In genomic region chr2:26330056-26330468, GRCm38 (mm10) we compare ENCODE assay signal across 9 mouse cellular contexts. TPM values are rescaled to one million over a fixed set of nuclear protein-coding genes. Genes with fewer than 3 reads are reported as not detected.
DNase-seq lines count a peak whose midpoint lies in the region; ATAC-seq and TF ChIP-seq lines count a peak whose summit lies in the region.
"Had no signal": no experiment of that assay in that cellular context is flagged by ENCODE, and none has a peak within 500 bp of the region (broad histone marks: within the 10 kb centered on the region; RNA-seq: fewer than 3 reads in every experiment).

No protein-coding gene starts in this region.

- H3K36me3 ChIP-seq in forebrain, postnatal 0 days (ENCODE audit: insufficient read depth), result peaks cover 68% of the 10 kb centered on the region
- H3K36me3 ChIP-seq in forebrain, embryonic 13.5 days (ENCODE audit: poor library complexity, severe bottlenecking), result peaks cover 69% of the 10 kb centered on the region
- H3K36me3 ChIP-seq in hindbrain, embryonic 10.5 days, result peaks cover 76% of the 10 kb centered on the region
- H3K36me3 ChIP-seq in midbrain, embryonic 16.5 days (ENCODE audit: control insufficient read depth, insufficient read depth, low read length), result peaks cover 37% of the 10 kb centered on the region

- H3K4me1 ChIP-seq in forebrain, postnatal 0 days (ENCODE audit: insufficient read depth), result no peaks in the 10 kb centered on the region
- H3K4me1 ChIP-seq in forebrain, embryonic 13.5 days, result no peaks in the 10 kb centered on the region
- H3K4me1 ChIP-seq in hindbrain, embryonic 10.5 days (replicated peaks), result peaks cover 16% of the 10 kb centered on the region
- H3K4me1 ChIP-seq in midbrain, embryonic 16.5 days (ENCODE audit: control insufficient read depth, insufficient read depth, low read length), result no peaks in the 10 kb centered on the region
- no peaks in the 10 kb centered on the region; the same call in 1 of the 2 replicates for H3K4me1 ChIP-seq in lung, adult 2 months (ENCODE audit: control insufficient read depth, insufficient read depth, low read length)

- WGBS in forebrain, postnatal 0 days, result 92% methylated on average over 4 of the region's 4 CpGs
- 91% methylated on average over 4 of the region's 4 CpGs for WGBS in forebrain, embryonic 13.5 days
- 81% methylated on average over 4 of the region's 4 CpGs for WGBS in hindbrain, embryonic 10.5 days
- 88% methylated on average over 4 of the region's 4 CpGs for WGBS in midbrain, embryonic 16.5 days
- 91% methylated on average over 4 of the region's 4 CpGs for WGBS in lung, adult 2 months

- no peak for TF ChIP-seq POLR2A in lung, adult 2 months (IDR thresholded peaks at IDR 0.05; ENCODE audit: borderline replicate concordance, extremely low read depth, low read depth, low read length)

- no peak for DNase-seq in forebrain, postnatal 0 days
- DNase-seq in left cerebral cortex, adult 2 months (ENCODE audit: extremely low spot score in 1 of 2, low spot score in 2 of 2), result no peak
- DNase-seq in left cerebral cortex, postnatal 10 days (ENCODE audit: extremely low spot score in 1 of 2, low spot score in 2 of 2), result no peak
- DNase-seq in hindbrain, embryonic 10.5 days (ENCODE audit: low spot score), result no peak
- no peak for DNase-seq in layer of hippocampus, adult 18-20 months (ENCODE audit: low spot score in 2 of 2)
- DNase-seq in lung, adult 2 months, result no peak
- DNase-seq: lung, embryonic 14.5 days had no signal

- H3K9ac ChIP-seq in forebrain, postnatal 0 days, result 0 out of 2 replicates have a peak overlapping the region, but pooled peaks have one; percentile 6
- H3K9ac ChIP-seq in forebrain, embryonic 13.5 days, result no peak overlapping the region
- H3K9ac ChIP-seq in midbrain, embryonic 16.5 days (ENCODE audit: low read depth, low read length), result no peak overlapping the region
- H3K9ac ChIP-seq: lung, embryonic 14.5 days had no signal

- H3K9me3 ChIP-seq in forebrain, postnatal 0 days (ENCODE audit: low read length), result no peaks in the 10 kb centered on the region
- H3K9me3 ChIP-seq in forebrain, embryonic 13.5 days (replicated peaks), result no peaks in the 10 kb centered on the region
- no peaks in the 10 kb centered on the region for H3K9me3 ChIP-seq in hindbrain, embryonic 10.5 days
- H3K9me3 ChIP-seq in midbrain, embryonic 16.5 days (replicated peaks; ENCODE audit: control insufficient read depth, low read length, poor library complexity, severe bottlenecking), result no peaks in the 10 kb centered on the region

- no peak for TF ChIP-seq CTCF in forebrain, postnatal 0 days (IDR thresholded peaks at IDR 0.05; ENCODE audit: low read depth)
- no peak for TF ChIP-seq CTCF in left cerebral cortex, adult 2 months (IDR thresholded peaks at IDR 0.05)
- TF ChIP-seq CTCF in lung, adult 2 months (IDR thresholded peaks at IDR 0.05; ENCODE audit: insufficient read depth, low read length), result no peak

- ATAC-seq in forebrain, postnatal 0 days, result peak; percentile 61
- ATAC-seq in forebrain, embryonic 13.5 days, result no peak
- peak; percentile 75 for ATAC-seq in midbrain, embryonic 16.5 days

- no peak overlapping the region for H3K4me2 ChIP-seq in forebrain, postnatal 0 days (ENCODE audit: low read depth)
- H3K4me2 ChIP-seq in forebrain, embryonic 13.5 days, result no peak overlapping the region
- no peak overlapping the region for H3K4me2 ChIP-seq in midbrain, embryonic 16.5 days (ENCODE audit: low read length)
- H3K4me2 ChIP-seq: lung, embryonic 14.5 days had no signal

- no peaks in the 10 kb centered on the region for H3K27me3 ChIP-seq in forebrain, postnatal 0 days (ENCODE audit: insufficient read depth, low read length)
- no peaks in the 10 kb centered on the region for H3K27me3 ChIP-seq in forebrain, embryonic 13.5 days
- H3K27me3 ChIP-seq in hindbrain, embryonic 10.5 days (ENCODE audit: insufficient read depth, poor library complexity, severe bottlenecking), result no peaks in the 10 kb centered on the region
- H3K27me3 ChIP-seq in midbrain, embryonic 16.5 days (ENCODE audit: control insufficient read depth, insufficient read depth, low read depth, low read length), result no peaks in the 10 kb centered on the region

- H3K4me3 ChIP-seq in forebrain, postnatal 0 days (ENCODE audit: low read depth, low read length), result no peak overlapping the region
- H3K4me3 ChIP-seq in forebrain, embryonic 13.5 days, result no peak overlapping the region
- no peak overlapping the region for H3K4me3 ChIP-seq in left cerebral cortex, adult 2 months
- H3K4me3 ChIP-seq in hindbrain, embryonic 10.5 days, result peak overlapping the region; percentile 18; the same call in 1 of the 2 replicates
- H3K4me3 ChIP-seq in midbrain, embryonic 16.5 days (ENCODE audit: low read depth, low read length), result no peak overlapping the region
- H3K4me3 ChIP-seq in lung, adult 2 months (replicated peaks; ENCODE audit: extremely low read depth, low read depth, low read length), result no peak overlapping the region

- 0 out of 2 replicates have a peak overlapping the region, but pooled peaks have one; percentile 3 for H3K27ac ChIP-seq in forebrain, postnatal 0 days (ENCODE audit: low read depth, low read length)
- no peak overlapping the region for H3K27ac ChIP-seq in forebrain, embryonic 13.5 days
- peak overlapping the region; percentile 82 for H3K27ac ChIP-seq in left cerebral cortex, adult 2 months
- peak overlapping the region; percentile 42 for H3K27ac ChIP-seq in hindbrain, embryonic 10.5 days
- H3K27ac ChIP-seq in midbrain, embryonic 16.5 days (ENCODE audit: low read length), result peak overlapping the region; percentile 63

- intact Hi-C loops in left cerebral cortex, adult 2 months (cut with DNase I), result no loop called here
- intact Hi-C loops in left cerebral cortex, postnatal 10 days (cut with DNase I), result no loop called here

RNA-seq across cellular contexts. Expression of gene Gpsm1, which starts 14.7 kb away (rescaled TPM):
- total RNA-seq in forebrain, postnatal 0 days (2014; rRNA removed), result 242 and 257 TPM in 2 replicates
- polyA plus RNA-seq in forebrain, postnatal 0 days (2015; fragmentation: Nextera tagmentation; extraction: Ambion mirVana), result 140 and 149 TPM in 2 replicates
- 97.7 and 120 TPM in 2 replicates for polyA plus RNA-seq in forebrain, embryonic 13.5 days (2015; fragmentation: Nextera tagmentation; extraction: Ambion mirVana)
- total RNA-seq in left cerebral cortex, adult 2 months (2021), result 10 to 100 TPM; 51.5 to 55.9 TPM
- 100 to 1,000 TPM; 103 to 108 TPM for total RNA-seq in left cerebral cortex, postnatal 10 days (2021)
- polyA plus RNA-seq in hindbrain, embryonic 10.5 days (2016; fragmentation: Nextera tagmentation; extraction: Ambion mirVana), result 99.2 and 114 TPM in 2 replicates
- polyA plus RNA-seq in midbrain, embryonic 16.5 days (2015; fragmentation: Nextera tagmentation; extraction: Ambion mirVana), result 182 and 188 TPM in 2 replicates
- total RNA-seq in layer of hippocampus, adult 18-20 months (2021), result 10 to 100 TPM; 37.4 to 38.4 TPM
- polyA plus RNA-seq in lung, adult 2 months (2012; rRNA removed), result 49.9 and 56.2 TPM in 2 replicates

RNA-seq across cellular contexts. Expression of gene Dnlz, which starts 21.8 kb away (rescaled TPM):
- total RNA-seq in forebrain, postnatal 0 days (2014; rRNA removed), result 32.2 and 39.8 TPM in 2 replicates
- polyA plus RNA-seq in forebrain, postnatal 0 days (2015; fragmentation: Nextera tagmentation; extraction: Ambion mirVana), result 28.8 and 33.2 TPM in 2 replicates
- polyA plus RNA-seq in forebrain, embryonic 13.5 days (2015; fragmentation: Nextera tagmentation; extraction: Ambion mirVana), result 31.1 and 32.2 TPM in 2 replicates
- total RNA-seq in left cerebral cortex, adult 2 months (2021), result 10 to 100 TPM; 26.7 to 28.9 TPM
- total RNA-seq in left cerebral cortex, postnatal 10 days (2021), result 10 to 100 TPM; 26.7 to 27.6 TPM
- 36.8 and 38.8 TPM in 2 replicates for polyA plus RNA-seq in hindbrain, embryonic 10.5 days (2016; fragmentation: Nextera tagmentation; extraction: Ambion mirVana)
- polyA plus RNA-seq in midbrain, embryonic 16.5 days (2015; fragmentation: Nextera tagmentation; extraction: Ambion mirVana), result 24.7 and 27.2 TPM in 2 replicates
- total RNA-seq in layer of hippocampus, adult 18-20 months (2021), result 10 to 100 TPM; 26.0 to 28.4 TPM
- polyA plus RNA-seq in lung, adult 2 months (2012; rRNA removed), result 16.3 and 16.4 TPM in 2 replicates

RNA-seq across cellular contexts. Expression of gene Card9, which starts 30.7 kb away (rescaled TPM):
- 4.0 and 4.1 TPM in 2 replicates for total RNA-seq in forebrain, postnatal 0 days (2014; rRNA removed)
- 0.84 and 1.8 TPM in 2 replicates for polyA plus RNA-seq in forebrain, postnatal 0 days (2015; fragmentation: Nextera tagmentation; extraction: Ambion mirVana)
- polyA plus RNA-seq in forebrain, embryonic 13.5 days (2015; fragmentation: Nextera tagmentation; extraction: Ambion mirVana), result 0.72 and 2.0 TPM in 2 replicates
- total RNA-seq in left cerebral cortex, adult 2 months (2021), result 1 to 10 TPM; 3.0 to 3.7 TPM
- 1 to 10 TPM; 2.1 to 2.9 TPM for total RNA-seq in left cerebral cortex, postnatal 10 days (2021)
- polyA plus RNA-seq in hindbrain, embryonic 10.5 days (2016; fragmentation: Nextera tagmentation; extraction: Ambion mirVana), result 0.62 and 1.1 TPM in 2 replicates
- 1.0 and 2.7 TPM in 2 replicates for polyA plus RNA-seq in midbrain, embryonic 16.5 days (2015; fragmentation: Nextera tagmentation; extraction: Ambion mirVana)
- total RNA-seq in layer of hippocampus, adult 18-20 months (2021), result 1 to 10 TPM; 1.5 to 3.5 TPM
- 27.1 and 30.6 TPM in 2 replicates for polyA plus RNA-seq in lung, adult 2 months (2012; rRNA removed)

RNA-seq across cellular contexts. Expression of gene Ccdc187, which starts 35.7 kb away (rescaled TPM):
- total RNA-seq in forebrain, postnatal 0 days (2014; rRNA removed), result 1.5 and 2.0 TPM in 2 replicates
- polyA plus RNA-seq in forebrain, postnatal 0 days (2015; fragmentation: Nextera tagmentation; extraction: Ambion mirVana), result 0.13 TPM in 2 replicates
- 0.18 and 0.35 TPM in 2 replicates for polyA plus RNA-seq in forebrain, embryonic 13.5 days (2015; fragmentation: Nextera tagmentation; extraction: Ambion mirVana)
- 1 to 10 TPM in 1 of 2 experiments, under 1 TPM in 1; 0.79 to 2.4 TPM for total RNA-seq in left cerebral cortex, adult 2 months (2021)
- total RNA-seq in left cerebral cortex, postnatal 10 days (2021), result 1 to 10 TPM; 1.3 to 2.0 TPM
- 0.10 and 0.20 TPM in 2 replicates for polyA plus RNA-seq in hindbrain, embryonic 10.5 days (2016; fragmentation: Nextera tagmentation; extraction: Ambion mirVana)
- polyA plus RNA-seq in midbrain, embryonic 16.5 days (2015; fragmentation: Nextera tagmentation; extraction: Ambion mirVana), result 0.21 and 0.29 TPM in 2 replicates
- under 1 TPM; 0.63 to 0.82 TPM for total RNA-seq in layer of hippocampus, adult 18-20 months (2021)
- 6.6 and 7.9 TPM in 2 replicates for polyA plus RNA-seq in lung, adult 2 months (2012; rRNA removed)

RNA-seq across cellular contexts. Expression of gene Snapc4, which starts 50.4 kb away (rescaled TPM):
- total RNA-seq in forebrain, postnatal 0 days (2014; rRNA removed), result 56.7 and 58.6 TPM in 2 replicates
- 14.9 and 19.1 TPM in 2 replicates for polyA plus RNA-seq in forebrain, postnatal 0 days (2015; fragmentation: Nextera tagmentation; extraction: Ambion mirVana)
- 25.1 and 30.9 TPM in 2 replicates for polyA plus RNA-seq in forebrain, embryonic 13.5 days (2015; fragmentation: Nextera tagmentation; extraction: Ambion mirVana)
- 10 to 100 TPM; 74.2 to 78.2 TPM for total RNA-seq in left cerebral cortex, adult 2 months (2021)
- total RNA-seq in left cerebral cortex, postnatal 10 days (2021), result 10 to 100 TPM; 78.8 to 80.9 TPM
- 35.3 and 35.5 TPM in 2 replicates for polyA plus RNA-seq in hindbrain, embryonic 10.5 days (2016; fragmentation: Nextera tagmentation; extraction: Ambion mirVana)
- 34.8 and 37.9 TPM in 2 replicates for polyA plus RNA-seq in midbrain, embryonic 16.5 days (2015; fragmentation: Nextera tagmentation; extraction: Ambion mirVana)
- 10 to 100 TPM; 58.8 to 64.6 TPM for total RNA-seq in layer of hippocampus, adult 18-20 months (2021)
- polyA plus RNA-seq in lung, adult 2 months (2012; rRNA removed), result 27.9 and 31.0 TPM in 2 replicates
